Mouse (Mus musculus) cortical plate, adult 2 months (tissue): Measurements from ENCODE around the gene Tspan18.

ENCODE experiments used
- CTCF ChIP-seq: fragments of 200-500 bp; IDR thresholded peaks from 2 replicates; pipeline ENCODE4 v1.5.1; 2011; ENCODE audit warnings: mild to moderate bottlenecking, control low read depth, low read length; ENCODE audit not compliant: insufficient read depth; ENCODE audit errors: extremely low read depth
- POLR2A ChIP-seq: fragments of 200-500 bp; IDR thresholded peaks from 2 replicates; pipeline ENCODE4 v1.6.1; 2011; ENCODE audit warnings: mild to moderate bottlenecking, low read length, control low read depth; ENCODE audit not compliant: insufficient read depth; ENCODE audit errors: extremely low read depth

GRCm38 (mm10) chr2:93360310-93360709 lies 26.0 kb upstream of the Tspan18 start:
- no peak for TF ChIP-seq POLR2A
- TF ChIP-seq CTCF: no peak
